Mouse (Mus musculus) megakaryocyte, embryonic 14.5 days (primary cell): Measurements from ENCODE around the gene Ccdc141.

Experiments
- FLI1 ChIP-seq: IDR thresholded peaks from 2 replicates; pipeline ENCODE4 v1.6.1; 2012; ENCODE audit warnings: low read length, inconsistent platforms, mixed read lengths
- GATA1 ChIP-seq: IDR thresholded peaks from 3 replicates; pipeline ENCODE4 v1.6.1; 2012; ENCODE audit warnings: mixed read lengths, low read length, inconsistent platforms, borderline replicate concordance

DNA sequence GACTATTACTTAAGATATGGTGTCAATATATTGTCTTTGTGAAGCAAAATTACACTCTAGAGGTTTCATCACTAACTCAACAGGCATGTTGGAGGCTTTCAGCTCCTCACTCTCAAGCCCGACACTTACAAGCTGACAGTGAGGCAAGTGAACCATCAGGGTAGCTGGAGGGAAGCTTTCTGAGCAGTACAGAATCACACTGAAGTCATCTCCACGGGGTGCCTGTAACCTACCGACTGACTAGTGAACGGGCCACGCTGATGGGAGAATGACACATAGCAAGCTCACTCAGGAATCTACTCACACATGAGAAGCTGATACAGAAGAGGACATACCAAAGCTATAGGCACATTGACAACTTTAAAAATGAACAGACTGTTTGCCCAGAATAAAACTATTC lies 42.4 kb upstream of the Ccdc141 start:
- TF ChIP-seq FLI1 = no peak
- TF ChIP-seq GATA1 = no peak
